Mouse (Mus musculus) CD4-positive naive resting alpha-beta T cell, adult 76 days (primary cell): ENCODE data around the gene Actc1. TPM values are rescaled to one million over a fixed set of nuclear protein-coding genes. Genes with fewer than 3 reads are reported as not detected.

Source experiments
- total RNA-seq: library from RNA; stranded (reverse); gene quantifications from one replicate; pipeline ENCODE4 v1.2.4, GENCODE M21; 2023

Actc1 gene
- not detected for total RNA-seq

DNA sequence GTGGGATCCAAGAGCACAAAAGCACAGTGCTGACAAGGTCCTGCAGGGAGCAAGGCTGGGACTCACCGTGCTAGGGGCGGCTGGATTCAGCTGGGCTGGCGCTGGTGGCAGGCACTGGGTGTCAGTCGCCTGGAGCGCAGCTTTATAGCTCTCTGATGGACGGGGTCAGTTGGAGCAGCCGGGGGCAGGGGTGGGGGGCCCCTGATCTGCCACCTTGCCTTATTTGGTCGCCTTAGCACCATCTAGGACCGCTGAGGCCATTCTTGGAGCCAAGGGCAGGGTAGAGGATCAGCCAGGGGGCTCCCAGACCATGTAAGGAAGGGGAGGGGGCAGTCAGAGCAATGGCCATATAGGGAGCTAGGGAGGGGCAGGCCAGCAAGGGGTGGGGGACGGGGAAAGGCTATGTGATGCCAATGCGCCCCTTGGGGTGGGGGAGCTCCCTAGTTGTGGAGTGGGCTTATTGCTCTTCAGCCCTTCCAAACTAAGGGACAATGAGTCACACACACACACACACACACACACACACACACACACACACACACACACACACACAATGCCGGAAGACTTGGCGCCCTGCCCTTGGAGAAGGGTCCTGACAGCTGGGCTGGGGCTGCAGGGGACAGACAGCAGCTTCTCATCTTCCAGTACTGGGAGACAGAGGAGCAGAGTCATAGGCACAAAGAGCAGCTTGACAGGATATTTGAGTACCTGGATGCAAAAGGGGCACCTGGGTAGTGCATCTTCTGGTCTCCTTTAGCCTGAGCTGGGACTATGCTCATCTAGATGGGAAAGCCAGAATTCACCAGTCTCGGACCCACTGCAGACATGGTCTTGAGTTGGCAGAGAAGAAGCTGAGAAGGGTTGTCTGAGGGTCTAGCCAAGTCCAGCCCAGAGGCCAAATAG is at the start of gene Actc1:
Actc1 (minus strand) TSS at position 853 of the 903 bp plus-strand sequence.

DNA sequence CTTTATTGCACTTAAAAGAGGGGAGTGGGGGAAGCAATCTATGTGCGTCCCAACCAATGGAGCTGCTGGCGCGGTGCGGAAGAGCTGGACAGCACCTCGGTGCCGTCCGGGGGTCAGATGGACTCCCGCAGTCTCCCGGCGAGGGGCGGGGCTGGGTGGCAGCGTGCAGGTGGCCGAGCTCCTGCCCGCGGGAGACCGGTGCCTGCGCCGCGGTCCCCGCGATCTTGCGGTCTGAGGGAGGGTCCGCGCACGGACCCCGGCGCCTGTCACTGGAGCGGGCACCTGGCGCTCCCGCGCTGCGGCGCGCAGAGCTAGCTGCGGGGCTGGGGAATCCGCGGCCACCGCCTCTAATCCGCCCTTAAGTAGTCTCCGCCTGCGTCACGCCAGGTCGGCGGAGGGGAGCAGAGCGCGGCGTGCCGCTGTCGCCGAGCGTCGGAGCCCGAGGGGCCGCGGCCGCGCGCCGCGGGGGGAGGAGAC is 40.0 kb downstream of the Actc1 start, which contains the start of gene Gjd2:
Gjd2 (minus strand) TSS at position 325 of the 477 bp plus-strand sequence.

Other genes with a start within 250 kb of the Actc1 start
- 12.1 TPM for gene Scg5, start 224.4 kb downstream of the Actc1 start, total RNA-seq
- 3.9 TPM for gene Arhgap11a, start 204.9 kb downstream of the Actc1 start, total RNA-seq
- not detected for gene Gjd2, start 39.9 kb downstream of the Actc1 start, total RNA-seq
- gene Aqr, start 133.5 kb upstream of the Actc1 start, total RNA-seq = 94.4 TPM
- 9.2 TPM for gene Zfp770, start 147.9 kb upstream of the Actc1 start, total RNA-seq